Mouse (Mus musculus): ENCODE results near the gene Zfpm1.
A peak's percentile ranks its signal among the peaks of the same experiment; 100 is the strongest.

- TF ChIP-seq EP300 (IDR thresholded peaks at IDR 0.05; ENCODE audit: low read depth) (peak; percentile 98), CTCF (IDR thresholded peaks at IDR 0.05; ENCODE audit: low read depth) (no peak)
Measured at GRCm38 (mm10) chr8:122286899-122287298, 5.0 kb downstream of the Zfpm1 start.
